Mouse (Mus musculus) myocyte (in vitro differentiated cells): ENCODE results near the gene Ppme1.

Experiments
- CEBPB ChIP-seq: IDR thresholded peaks from 2 replicates; pipeline ENCODE4 v1.6.1; 2011; ENCODE audit warnings: mild to moderate bottlenecking, moderate library complexity; ENCODE audit not compliant: poor library complexity, insufficient read depth, severe bottlenecking
- MAX ChIP-seq: IDR thresholded peaks from one replicate; pipeline ENCODE4 v1.6.1; 2011; ENCODE audit warnings: low read depth, mild to moderate bottlenecking, control low read depth
- MYOD1 ChIP-seq, 3 experiments: IDR thresholded peaks; one replicate each; pipeline ENCODE4 v1.6.1; 2011; ENCODE audit warnings: control low read depth in 2 of 3, low read depth in 2 of 3, mild to moderate bottlenecking in 2 of 3, moderate library complexity in 1 of 3; ENCODE audit not compliant: insufficient read length in 2 of 3, control insufficient read depth in 1 of 3
- MYOG ChIP-seq, 3 experiments: IDR thresholded peaks; one replicate each; pipeline ENCODE4 v1.6.1; 2011; ENCODE audit warnings: control low read depth in 2 of 3, low read depth in 2 of 3, mild to moderate bottlenecking in 2 of 3; ENCODE audit not compliant: insufficient read length in 2 of 3, control insufficient read depth in 1 of 3, insufficient read depth in 1 of 3
- POLR2A ChIP-seq: IDR thresholded peaks from one replicate; pipeline ENCODE4 v1.6.1; 2011; ENCODE audit warnings: low read depth, mild to moderate bottlenecking, control low read depth, moderate library complexity; ENCODE audit not compliant: insufficient read length
- POLR2AphosphoS2 ChIP-seq: IDR thresholded peaks from one replicate; pipeline ENCODE4 v1.6.1; 2011; ENCODE audit warnings: low read depth, control low read depth; ENCODE audit not compliant: insufficient read length
- SRF ChIP-seq: IDR thresholded peaks from one replicate; pipeline ENCODE4 v1.6.1; 2011; ENCODE audit warnings: low read depth; ENCODE audit not compliant: control insufficient read depth, insufficient read length
- TCF12 ChIP-seq: IDR thresholded peaks from one replicate; pipeline ENCODE4 v1.6.1; 2011; ENCODE audit warnings: mild to moderate bottlenecking, control low read depth; ENCODE audit not compliant: poor library complexity, insufficient read depth, severe bottlenecking
- USF1 ChIP-seq: IDR thresholded peaks from one replicate; pipeline ENCODE4 v1.6.1; 2011; ENCODE audit warnings: low read depth, mild to moderate bottlenecking, control low read depth, moderate library complexity

- TF ChIP-seq POLR2A (no peak), USF1 (no peak), MAX (no peak), MYOD1 (IDR thresholded peaks at IDR 0.05; ENCODE audit: control insufficient read depth in 1 of 3, insufficient read length in 2 of 3, low read depth in 2 of 3) (no peak), POLR2AphosphoS2 (no peak), MYOG (IDR thresholded peaks at IDR 0.05; ENCODE audit: control insufficient read depth in 1 of 3, insufficient read depth in 1 of 3, insufficient read length in 2 of 3, low read depth in 2 of 3) (no peak), SRF (no peak), CEBPB (no peak), TCF12 (no peak)
These were observed 54.6 kb downstream of the Ppme1 start for GRCm38 (mm10) chr7:100317534-100317933.
